Mouse (Mus musculus) midbrain, embryonic 13.5 days (tissue): ENCODE data around the gene Rnf208. TPM values are rescaled to one million over a fixed set of nuclear protein-coding genes. Genes with fewer than 3 reads are reported as not detected.

ENCODE experiments used
- ATAC-seq: fragments of 200-750 bp; cut with Nextera tagmentation; 2 replicates; pipeline ENCODE4 v1.8.0; 2017; ENCODE audit warnings: mild to moderate bottlenecking, moderate TSS enrichment, moderate library complexity
- H3K27ac ChIP-seq: fragments of 300-500 bp; sonication (generic); 2 replicates; pipeline ENCODE4 v1.5.1; 2015; ENCODE audit warnings: inconsistent platforms, mild to moderate bottlenecking, moderate library complexity
- H3K27me3 ChIP-seq: fragments of 300-500 bp; sonication (generic); 2 replicates; pipeline ENCODE4 v1.6.1; 2015; ENCODE audit warnings: mild to moderate bottlenecking, inconsistent platforms
- H3K36me3 ChIP-seq: fragments of 300-500 bp; sonication (generic); 2 replicates; pipeline ENCODE4 v1.6.1; 2015; ENCODE audit warnings: mild to moderate bottlenecking, inconsistent platforms
- H3K4me1 ChIP-seq: fragments of 300-500 bp; sonication (generic); replicated peaks from 2 replicates; pipeline ENCODE4 v1.6.1; 2015; ENCODE audit warnings: inconsistent platforms
- H3K4me2 ChIP-seq: fragments of 300-500 bp; sonication (generic); replicated peaks from 2 replicates; pipeline ENCODE4 v1.6.1; 2015; ENCODE audit warnings: moderate library complexity, mild to moderate bottlenecking, inconsistent platforms
- H3K4me3 ChIP-seq: fragments of 300-500 bp; sonication (generic); replicated peaks from 2 replicates; pipeline ENCODE4 v1.5.1; 2015; ENCODE audit warnings: mild to moderate bottlenecking, inconsistent platforms
- H3K9ac ChIP-seq: fragments of 300-500 bp; sonication (generic); replicated peaks from 2 replicates; pipeline ENCODE4 v1.6.1; 2015; ENCODE audit warnings: mild to moderate bottlenecking, inconsistent platforms
- H3K9me3 ChIP-seq: fragments of 300-500 bp; sonication (generic); 2 replicates; pipeline ENCODE4 v1.6.1; 2016; ENCODE audit warnings: mild to moderate bottlenecking, inconsistent platforms
- WGBS: fragments of 180-500 bp; shearing (Covaris S2); methylation state at CpG from one replicate; pipeline ENCODE4 v1.1.7; 2015; 5-methylcytosine and 5-hydroxymethylcytosine counted together
- polyA plus RNA-seq: library from polyadenylated mRNA; unstranded; fragments of >200 nt; fragmentation: Nextera tagmentation; extraction: Ambion mirVana; gene quantifications from 2 replicates; pipeline ENCODE4 v1.2.1, GENCODE M21; 2015

The Rnf208 gene
- polyA plus RNA-seq, 1 experiment from 2014 or later: 73.2 TPM

DNA sequence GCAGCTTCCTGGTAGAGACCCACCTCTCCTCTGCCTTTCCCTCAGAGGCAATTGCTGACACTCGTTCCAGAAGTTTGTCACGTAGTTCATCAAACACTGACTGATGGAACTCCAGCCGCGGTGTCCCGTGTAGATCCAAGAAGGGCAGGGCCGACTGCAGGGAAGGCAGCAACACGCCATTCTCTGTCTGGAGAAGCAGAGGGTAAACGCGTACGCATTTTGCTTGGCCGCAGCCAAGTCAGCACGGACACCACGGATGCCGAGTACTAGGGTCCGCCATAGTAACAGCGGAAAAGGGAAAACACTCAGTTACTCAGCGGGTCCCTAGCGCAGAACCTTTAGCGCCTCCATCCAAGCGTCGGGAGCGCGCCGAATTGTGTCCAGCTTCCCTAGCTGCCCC is 31.4 kb upstream of the Rnf208 start:
- peak overlapping the region; percentile 86 for H3K4me3 ChIP-seq

DNA sequence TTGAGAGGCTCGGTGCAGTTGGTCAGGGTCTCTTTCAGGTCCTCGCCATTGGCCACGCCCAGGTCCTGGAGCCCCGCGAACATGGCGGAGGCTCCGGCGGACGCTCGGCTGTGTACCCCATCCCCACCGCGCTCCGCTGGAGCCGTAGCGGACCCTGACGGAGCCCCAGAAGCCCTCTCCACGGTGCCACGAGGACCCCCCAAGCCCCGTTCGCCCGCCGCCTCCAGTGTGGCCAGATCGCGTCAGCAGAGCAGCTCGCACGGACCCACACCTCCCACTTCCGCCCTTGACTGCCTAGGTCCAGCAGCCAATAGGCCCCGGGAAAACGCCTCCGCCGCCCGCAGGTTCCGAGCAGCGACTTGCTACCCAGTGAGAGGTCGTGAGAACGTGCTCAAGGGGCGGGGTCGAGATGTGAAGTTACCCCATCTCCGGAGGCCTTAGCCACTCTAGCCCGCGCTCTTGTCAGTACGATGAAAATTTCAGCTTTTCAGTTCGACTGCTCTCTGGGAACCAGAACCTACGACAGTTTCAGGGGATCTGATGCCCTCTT is 30.9 kb upstream of the Rnf208 start, which contains the start of gene Nelfb:
TSS of gene Nelfb (minus strand) at position 369 of the 550 bp plus-strand sequence.
- Histone ChIP-seq H3K9me3 (no peaks in the 10 kb centered on the region), H3K9ac (peak within 1 kb of the TSS; percentile 86), H3K27me3 (0 out of 2 replicates have a peak, but pooled peaks cover 6% of the 10 kb centered on the region), H3K4me1 (peaks cover 38% of the 10 kb centered on the region), H3K27ac (peak within 1 kb of the TSS; percentile 86), H3K36me3 (peaks cover 29% of the 10 kb centered on the region), H3K4me2 (peak within 1 kb of the TSS; percentile 91), H3K4me3 (peak within 1 kb of the TSS; percentile 86)
- peak; percentile 95 for ATAC-seq
- under 1% methylated on average over 43 of the region's 44 CpGs for WGBS

More for the DNA sequence above, 31.4 kb upstream of the Rnf208 start:
- 0% methylated on average over 24 of the region's 24 CpGs for WGBS
- Histone ChIP-seq H3K36me3 (peaks cover 34% of the 10 kb centered on the region), H3K27ac (peak overlapping the region; percentile 86), H3K27me3 (0 out of 2 replicates have a peak, but pooled peaks cover 6% of the 10 kb centered on the region), H3K9me3 (no peaks in the 10 kb centered on the region), H3K9ac (peak overlapping the region; percentile 86), H3K4me2 (peak overlapping the region; percentile 91), H3K4me1 (peaks cover 38% of the 10 kb centered on the region)
- ATAC-seq: no peak; the same call in 1 of the 2 replicates

DNA sequence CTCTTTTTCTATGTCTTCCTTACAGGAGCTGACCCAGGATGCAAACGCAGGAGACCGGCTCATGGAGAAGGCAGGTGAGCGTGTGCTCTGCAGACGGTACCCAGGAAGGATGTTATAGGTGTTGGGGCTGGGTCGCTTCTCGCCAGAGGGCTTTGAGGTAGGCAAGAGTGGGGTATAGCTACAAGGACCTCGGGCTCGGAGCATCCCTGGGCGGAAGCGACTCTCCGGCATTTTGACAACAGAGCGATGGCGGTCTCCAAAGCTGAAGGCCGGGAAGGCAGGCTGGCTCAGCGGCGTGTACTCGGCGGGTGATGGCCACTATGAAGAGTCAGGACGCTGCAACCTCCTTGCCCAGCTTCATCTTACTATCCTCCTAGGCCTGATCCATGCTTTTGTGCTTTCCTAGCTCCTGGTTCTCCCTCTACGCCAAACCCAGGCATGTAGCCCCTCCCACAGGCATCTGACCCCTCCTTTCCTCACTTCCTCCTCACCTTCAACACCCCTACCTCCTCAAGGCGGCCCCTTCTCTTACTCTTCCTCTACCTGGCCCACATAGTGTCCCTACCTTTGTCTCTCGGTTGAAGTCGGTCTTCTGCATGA is 28.7 kb upstream of the Rnf208 start:
- peaks cover 27% of the 10 kb centered on the region for H3K4me1 ChIP-seq
- H3K9ac ChIP-seq: no peak overlapping the region
- WGBS: 69% methylated on average over 23 of the region's 23 CpGs

DNA sequence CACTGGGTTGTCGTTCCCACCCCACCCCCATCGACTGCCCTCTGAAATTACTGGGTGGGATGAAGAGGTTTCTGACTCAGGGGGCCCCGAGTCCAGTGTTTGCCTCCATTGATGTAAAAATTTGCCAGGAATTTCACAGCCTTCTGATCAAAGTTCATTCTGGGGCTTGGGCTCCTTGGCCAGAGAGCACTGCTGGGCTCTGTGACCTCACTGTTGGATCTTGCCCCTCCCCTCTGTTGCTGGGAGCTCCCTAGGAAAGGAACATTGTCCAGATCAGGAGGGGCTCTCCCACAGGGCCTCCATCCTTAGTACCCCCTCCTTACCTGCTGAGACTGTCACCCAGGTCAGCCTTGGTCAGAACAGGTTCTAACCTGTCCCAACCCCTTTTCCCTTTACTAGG is 27.6 kb upstream of the Rnf208 start, which contains the start of gene Stpg3:
TSS of gene Stpg3 (minus strand) at position 194 of the 400 bp plus-strand sequence.
- H3K9me3 ChIP-seq: no peaks in the 10 kb centered on the region
- H3K36me3 ChIP-seq: peaks cover 4% of the 10 kb centered on the region; the same call in 1 of the 2 replicates
- no peak within 1 kb of the TSS for H3K4me2 ChIP-seq
- no peak within 1 kb of the TSS for H3K9ac ChIP-seq
- H3K4me3 ChIP-seq: no peak within 1 kb of the TSS
- no peak within 1 kb of the TSS for H3K27ac ChIP-seq
- ATAC-seq: no peak
- peaks cover 18% of the 10 kb centered on the region for H3K4me1 ChIP-seq
- 66% methylated on average over 3 of the region's 3 CpGs for whole genome bisulfite sequencing
- 0 out of 2 replicates have a peak, but pooled peaks cover 6% of the 10 kb centered on the region for H3K27me3 ChIP-seq

More for the DNA sequence above, 28.7 kb upstream of the Rnf208 start:
- Histone ChIP-seq H3K27ac (no peak overlapping the region), H3K4me3 (no peak overlapping the region), H3K36me3 (peaks cover 8% of the 10 kb centered on the region), H3K9me3 (no peaks in the 10 kb centered on the region), H3K4me2 (no peak overlapping the region), H3K27me3 (0 out of 2 replicates have a peak, but pooled peaks cover 6% of the 10 kb centered on the region)
- ATAC-seq: no peak

DNA sequence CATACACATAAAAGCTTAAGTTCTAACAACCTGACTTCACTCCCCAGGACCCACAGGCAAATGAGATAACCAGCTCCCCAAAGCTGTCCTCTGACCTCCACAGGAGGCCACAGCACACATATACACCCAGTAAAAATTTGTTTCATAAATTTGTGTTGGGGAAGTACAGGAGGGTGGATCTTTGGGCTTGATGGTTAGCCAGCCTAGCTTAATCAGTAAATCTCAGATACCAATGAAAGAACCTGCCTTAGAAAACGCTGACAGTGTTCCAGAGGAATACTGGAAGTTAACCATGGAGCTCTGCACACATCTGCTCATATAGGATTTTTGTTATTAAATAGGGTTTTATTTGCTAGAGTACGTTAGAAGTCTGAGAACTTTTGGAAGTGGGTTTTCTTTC is 24.4 kb upstream of the Rnf208 start:
- no peak overlapping the region for H3K4me3 ChIP-seq
- ATAC-seq: no peak
- no peak overlapping the region for H3K4me2 ChIP-seq
- H3K36me3 ChIP-seq: peaks cover 13% of the 10 kb centered on the region
- H3K9me3 ChIP-seq: no peaks in the 10 kb centered on the region
- 66% methylated on average over 2 of the region's 2 CpGs for WGBS
- H3K27ac ChIP-seq: no peak overlapping the region
- peaks cover 4% of the 10 kb centered on the region; the same call in 1 of the 2 replicates for H3K4me1 ChIP-seq
- no peak overlapping the region for H3K9ac ChIP-seq
- 0 out of 2 replicates have a peak, but pooled peaks cover 6% of the 10 kb centered on the region for H3K27me3 ChIP-seq

DNA sequence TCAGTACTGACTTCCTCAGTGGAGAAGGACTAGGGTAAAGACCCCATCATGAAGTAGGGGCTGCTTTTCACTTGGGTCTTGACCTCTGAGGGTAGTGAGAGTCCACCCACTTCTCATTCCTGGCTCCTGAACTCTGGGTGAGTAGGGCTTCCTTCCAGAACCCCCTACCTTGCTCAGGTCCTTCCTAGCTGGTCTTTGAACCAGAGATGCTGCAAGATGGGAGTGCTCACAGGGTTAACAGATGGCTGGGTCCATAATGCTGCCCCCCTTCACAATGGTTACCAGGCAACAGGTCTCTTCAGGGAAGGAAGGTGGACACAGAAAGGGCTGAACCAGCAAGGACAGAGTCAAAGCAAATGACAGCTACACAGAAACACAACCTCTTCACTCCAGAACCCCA is 23.6 kb upstream of the Rnf208 start, which contains the start of gene Fam166a:
TSS of gene Fam166a (plus strand) at position 301 of the 400 bp plus-strand sequence.
- Histone ChIP-seq H3K9me3 (no peaks in the 10 kb centered on the region), H3K27ac (no peak within 1 kb of the TSS), H3K36me3 (peaks cover 13% of the 10 kb centered on the region), H3K4me1 (peaks cover 10% of the 10 kb centered on the region), H3K4me3 (no peak within 1 kb of the TSS), H3K4me2 (no peak within 1 kb of the TSS), H3K27me3 (no peaks in the 10 kb centered on the region), H3K9ac (no peak within 1 kb of the TSS)
- no peak for ATAC-seq

DNA sequence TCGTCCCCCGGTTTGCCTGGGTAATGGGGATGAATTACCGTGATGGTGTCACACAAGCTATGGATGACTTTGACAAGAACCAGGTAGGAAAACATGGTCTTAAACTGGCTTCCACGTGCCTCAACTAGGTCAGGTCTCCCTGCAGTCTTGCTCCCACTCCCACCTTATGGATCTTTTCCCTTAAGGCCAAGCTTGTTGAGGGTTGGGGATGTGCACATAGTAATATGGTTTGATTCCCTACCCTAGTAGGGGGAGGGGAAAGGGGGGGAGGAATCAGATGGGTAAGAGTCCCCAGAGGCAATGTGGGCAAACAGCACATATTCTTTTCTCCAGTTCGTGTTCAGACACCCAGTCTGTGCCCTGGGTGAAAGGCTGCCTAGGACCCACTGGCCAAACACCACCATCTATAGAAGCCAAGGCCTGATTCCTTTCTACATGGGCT is 20.7 kb upstream of the Rnf208 start:
- Histone ChIP-seq H3K27me3 (no peaks in the 10 kb centered on the region), H3K4me3 (no peak overlapping the region), H3K4me2 (no peak overlapping the region), H3K9me3 (no peaks in the 10 kb centered on the region), H3K9ac (no peak overlapping the region), H3K36me3 (peaks cover 13% of the 10 kb centered on the region), H3K4me1 (peaks cover 19% of the 10 kb centered on the region), H3K27ac (no peak overlapping the region)
- 72% methylated on average over 5 of the region's 5 CpGs for WGBS
- ATAC-seq: no peak

DNA sequence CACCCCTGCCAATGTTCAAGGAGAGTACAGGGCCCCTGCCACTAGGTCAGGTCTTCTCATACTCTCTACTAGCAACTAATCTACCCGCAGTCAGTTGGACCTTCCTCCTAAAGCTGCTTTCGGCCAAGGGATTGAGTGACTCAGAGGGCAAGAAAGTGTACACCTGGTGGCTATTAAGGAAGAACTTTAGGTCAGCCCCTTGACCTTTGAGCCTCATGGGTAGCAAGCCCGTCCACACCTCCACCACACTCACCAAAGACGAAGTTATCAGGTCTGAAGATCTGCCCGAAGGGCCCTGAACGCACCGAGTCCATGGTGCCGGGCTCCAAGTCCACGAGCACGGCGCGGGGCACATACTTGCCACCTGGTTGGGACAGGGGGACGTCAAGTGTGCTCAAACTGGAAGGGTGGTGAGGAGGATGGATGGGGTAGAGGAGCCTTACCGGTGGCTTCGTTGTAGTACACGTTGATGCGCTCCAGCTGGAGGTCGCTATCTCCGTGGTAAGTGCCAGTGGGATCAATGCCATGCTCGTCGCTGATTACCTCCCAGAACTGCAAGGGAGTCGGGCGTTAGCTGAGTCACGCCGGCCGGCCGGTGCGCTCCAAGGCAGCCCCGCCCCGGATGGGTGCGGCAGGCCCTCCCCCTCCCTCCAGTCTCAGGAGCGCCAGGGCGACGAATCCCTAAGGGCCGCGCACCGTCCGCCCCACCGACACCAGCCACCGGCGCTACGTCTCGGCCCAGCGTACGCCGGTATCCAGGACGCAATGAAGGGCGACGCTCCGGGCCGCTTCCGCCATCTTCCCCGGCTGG is 18.2 kb upstream of the Rnf208 start:
- WGBS: 3% methylated on average over 47 of the region's 53 CpGs
- peak overlapping the region; percentile 89 for H3K4me3 ChIP-seq
- peak overlapping the region; percentile 94 for H3K9ac ChIP-seq
- H3K27me3 ChIP-seq: no peaks in the 10 kb centered on the region
- no peak; the same call in 1 of the 2 replicates for ATAC-seq
- H3K9me3 ChIP-seq: no peaks in the 10 kb centered on the region
- peaks cover 24% of the 10 kb centered on the region for H3K4me1 ChIP-seq
- H3K27ac ChIP-seq: peak overlapping the region; percentile 90
- H3K4me2 ChIP-seq: peak overlapping the region; percentile 98
- H3K36me3 ChIP-seq: peaks cover 13% of the 10 kb centered on the region

DNA sequence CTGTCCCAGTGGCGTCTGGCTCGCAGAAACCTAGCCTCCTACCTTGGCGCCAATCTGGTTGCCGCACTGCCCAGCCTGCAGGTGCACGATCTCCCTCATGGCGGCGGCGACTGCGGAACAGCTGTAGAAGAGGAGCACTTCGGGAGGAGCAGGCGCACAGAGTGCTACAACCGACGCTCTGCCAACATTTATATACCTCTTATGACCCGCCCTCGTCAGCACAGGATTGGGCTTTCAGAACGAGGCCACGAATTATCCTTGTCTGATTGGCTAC is 17.6 kb upstream of the Rnf208 start, which contains the start of gene Tubb4b:
TSS of gene Tubb4b (minus strand) at position 211 of the 274 bp plus-strand sequence.
- Histone ChIP-seq H3K4me2 (peak within 1 kb of the TSS; percentile 98), H3K9ac (peak within 1 kb of the TSS; percentile 94), H3K9me3 (no peaks in the 10 kb centered on the region), H3K4me1 (peaks cover 26% of the 10 kb centered on the region), H3K27ac (peak within 1 kb of the TSS; percentile 96), H3K4me3 (peak within 1 kb of the TSS; percentile 89), H3K27me3 (no peaks in the 10 kb centered on the region), H3K36me3 (peaks cover 13% of the 10 kb centered on the region)
- under 1% methylated on average over 17 of the region's 17 CpGs for WGBS
- no peak for ATAC-seq

DNA sequence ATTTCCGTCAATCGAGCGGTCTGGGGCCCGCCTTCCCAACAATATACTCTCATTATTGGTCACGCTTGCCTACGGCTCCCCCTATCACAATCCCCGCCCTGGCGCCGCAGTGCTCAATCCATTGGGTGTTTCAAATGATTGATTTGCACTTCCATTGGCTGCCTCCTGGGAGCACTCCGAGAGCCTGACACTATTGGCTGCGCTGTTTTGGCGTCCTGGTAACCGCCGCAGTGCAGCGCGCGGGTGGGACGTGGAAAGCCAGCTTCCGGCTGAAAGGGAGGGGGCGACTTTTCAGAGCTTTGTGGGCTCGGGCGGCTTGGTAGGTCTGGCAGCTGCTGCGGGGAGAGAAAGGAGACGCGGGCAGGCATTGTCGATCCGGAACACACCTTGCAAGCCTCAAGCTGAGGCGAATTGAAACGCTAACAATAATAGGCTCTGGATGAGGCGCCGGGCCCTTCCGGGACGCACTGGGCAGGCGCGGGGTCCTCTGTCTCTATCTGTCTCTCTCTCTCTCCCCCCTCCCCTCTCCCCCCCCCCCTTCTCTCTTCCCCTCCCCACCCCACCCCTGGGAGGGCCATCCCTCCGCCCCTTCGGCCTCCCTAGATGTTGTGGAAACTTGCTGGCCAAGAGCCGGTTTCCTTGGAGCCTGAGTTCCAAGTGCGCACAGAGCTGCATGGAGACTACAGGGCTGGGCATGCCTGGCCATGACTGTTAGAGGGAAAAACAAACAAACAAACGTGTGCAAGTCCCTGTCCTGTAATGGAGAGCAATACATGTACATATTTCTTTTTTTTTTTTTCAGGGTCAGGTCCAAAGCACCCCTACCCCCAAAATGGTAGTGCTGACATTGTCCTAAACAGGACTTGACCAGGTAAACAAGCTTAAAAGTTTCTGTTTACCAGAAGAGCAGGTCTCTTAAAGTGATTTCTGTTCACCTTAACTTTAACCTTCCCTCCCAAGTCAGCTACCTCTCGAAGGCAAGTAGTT is 17.0 kb upstream of the Rnf208 start:
- Histone ChIP-seq H3K4me3 (peak overlapping the region; percentile 48), H3K4me2 (peak overlapping the region; percentile 55), H3K27me3 (no peaks in the 10 kb centered on the region), H3K27ac (peak overlapping the region; percentile 96), H3K36me3 (peaks cover 13% of the 10 kb centered on the region), H3K9ac (peak overlapping the region; percentile 72), H3K9me3 (no peaks in the 10 kb centered on the region), H3K4me1 (peaks cover 26% of the 10 kb centered on the region)
- WGBS: 2% methylated on average over 41 of the region's 41 CpGs
- peak; percentile 98 for ATAC-seq

DNA sequence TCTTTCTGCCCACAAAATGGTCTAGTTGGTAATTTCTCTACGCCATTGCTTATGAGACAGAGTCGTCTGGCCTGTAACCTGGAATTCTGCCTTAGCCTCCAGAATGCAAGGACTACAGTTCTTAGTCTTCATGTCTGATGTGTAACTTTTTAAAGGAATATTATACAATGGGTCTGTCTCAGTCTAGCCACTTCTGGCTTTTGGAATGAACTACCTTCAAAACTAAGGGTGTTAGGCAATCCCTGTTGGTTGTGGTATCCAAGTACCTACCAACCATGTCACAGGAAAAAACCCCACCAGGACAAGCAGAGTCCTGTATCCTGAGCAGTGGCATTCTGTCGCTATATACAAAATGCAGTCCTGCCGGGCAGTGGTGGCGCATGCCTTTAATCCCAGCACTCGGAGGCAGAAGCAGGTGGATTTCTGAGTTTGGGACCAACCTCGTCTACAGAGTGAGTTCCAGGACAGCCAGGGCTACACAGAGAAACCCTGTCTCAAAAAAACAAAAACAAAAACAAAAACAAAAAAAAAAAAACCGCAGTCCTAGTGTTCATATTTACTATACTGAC is 16.2 kb upstream of the Rnf208 start:
- Histone ChIP-seq H3K4me1 (peaks cover 26% of the 10 kb centered on the region), H3K4me2 (peak overlapping the region; percentile 55), H3K9me3 (no peaks in the 10 kb centered on the region), H3K36me3 (peaks cover 13% of the 10 kb centered on the region), H3K27me3 (no peaks in the 10 kb centered on the region), H3K9ac (peak overlapping the region; percentile 72; the same call in 1 of the 2 replicates), H3K27ac (peak overlapping the region; percentile 96), H3K4me3 (peak overlapping the region; percentile 48; the same call in 1 of the 2 replicates)
- no peak for ATAC-seq
- 73% methylated on average over 8 of the region's 8 CpGs for WGBS
